Mouse (Mus musculus) right cerebral cortex, postnatal 10 days (tissue): ENCODE data around the gene Foxj2.
A peak's percentile ranks its signal among the peaks of the same experiment; 100 is the strongest.

Experiments used
- DNase-seq, 2 experiments: peaks; one replicate each; pipeline ENCODE4 v3.0.0; 2021; ENCODE audit warnings: low spot score in 2 of 2

Foxj2 gene

DNA sequence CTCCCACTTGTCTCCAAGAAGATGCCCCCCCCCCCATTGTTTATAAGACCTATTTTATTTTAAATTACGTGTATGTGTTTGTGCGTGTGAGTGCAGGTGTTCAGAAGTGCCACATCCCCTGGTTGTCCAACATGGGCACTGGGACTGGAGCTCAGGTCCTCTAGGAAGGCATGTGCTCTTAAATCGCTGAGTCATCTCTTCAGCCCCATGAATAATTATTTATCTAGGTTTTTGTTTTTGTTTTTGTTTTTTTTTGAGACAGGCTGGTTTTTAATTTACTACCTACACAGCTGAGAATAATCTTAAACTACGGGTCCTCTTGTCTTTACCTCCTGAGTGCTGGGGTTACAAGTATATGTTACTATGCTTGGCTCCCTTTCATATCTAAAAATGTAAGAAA is 6.1 kb upstream of the Foxj2 start:
- no peak for DNase-seq

DNA sequence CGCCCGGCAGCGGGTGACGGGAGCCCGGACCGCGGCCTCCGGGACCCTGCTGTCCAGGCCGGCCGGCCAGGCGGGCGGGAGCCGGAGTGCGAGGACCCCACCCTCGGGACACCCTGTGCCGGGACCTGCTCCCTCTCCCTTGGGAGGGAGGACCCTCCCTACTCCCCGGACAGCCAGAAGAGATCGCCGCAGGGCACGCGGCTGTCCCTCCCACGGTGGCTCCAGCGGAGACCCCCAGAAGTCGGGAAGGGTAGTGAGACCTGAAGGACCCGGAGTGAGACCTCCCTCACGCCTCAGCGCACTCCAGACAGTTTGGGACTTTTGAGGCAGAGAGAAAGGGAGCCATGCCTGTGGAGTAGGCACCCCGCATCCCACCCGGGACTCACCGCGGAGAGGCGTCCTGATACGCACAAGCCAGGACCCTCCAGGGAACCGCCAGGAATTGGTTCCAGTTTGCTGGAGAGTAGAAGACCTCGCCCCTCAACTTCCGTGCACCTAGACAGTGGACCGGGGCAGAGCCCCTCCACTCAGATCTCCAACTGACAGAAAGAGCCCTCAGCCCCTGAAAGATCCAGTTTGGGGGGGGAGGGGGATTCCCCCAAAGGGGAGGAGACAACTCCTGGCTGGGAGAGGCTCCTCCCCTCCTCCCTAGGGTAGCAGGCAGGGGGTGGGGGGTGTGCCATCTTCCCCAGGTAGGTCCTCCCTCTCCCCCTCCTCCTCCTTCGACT is 521 bp downstream of the Foxj2 start:
- peak; percentile 44 to 52 for DNase-seq

DNA sequence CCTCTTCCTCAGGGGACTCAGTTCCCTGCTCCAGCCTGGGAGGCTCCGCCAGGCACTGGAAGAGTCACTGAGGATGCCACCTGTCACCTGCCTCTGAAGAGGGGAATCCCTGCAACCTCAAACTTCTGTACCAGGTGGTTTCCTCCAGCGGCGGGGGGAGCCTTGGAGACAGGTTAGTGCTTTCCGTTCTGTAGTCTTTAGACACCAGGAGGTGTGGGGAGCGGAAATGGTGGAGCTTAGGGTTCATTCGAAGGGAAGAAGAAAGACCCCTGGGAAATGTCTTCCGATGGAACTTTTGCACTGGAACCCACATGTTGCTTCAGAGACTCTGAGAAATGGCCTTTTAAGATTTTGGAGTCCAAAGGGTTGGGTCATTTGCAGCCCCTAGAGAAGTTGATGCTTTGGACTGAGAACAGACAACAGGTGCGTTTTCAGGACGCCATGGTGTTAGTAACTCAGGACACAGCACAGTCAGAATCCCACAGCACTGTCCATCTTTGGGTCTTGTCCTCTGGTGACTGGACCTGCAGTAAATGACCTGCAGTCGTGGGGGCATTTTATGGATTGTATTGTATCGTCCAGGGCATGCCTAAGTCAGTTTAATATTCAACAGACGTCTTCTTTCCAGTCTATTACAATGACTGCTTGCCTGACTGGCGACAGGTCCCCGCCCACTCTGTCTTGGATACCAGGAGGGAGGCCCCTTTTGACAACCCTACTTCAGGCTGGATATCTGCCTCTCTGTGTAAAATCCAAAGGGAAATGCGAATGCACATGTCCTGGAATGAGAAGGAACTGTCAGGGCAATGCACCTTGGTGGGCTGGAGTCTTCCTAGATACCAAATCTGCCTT is 1.3 kb downstream of the Foxj2 start:
- DNase-seq = no peak

DNA sequence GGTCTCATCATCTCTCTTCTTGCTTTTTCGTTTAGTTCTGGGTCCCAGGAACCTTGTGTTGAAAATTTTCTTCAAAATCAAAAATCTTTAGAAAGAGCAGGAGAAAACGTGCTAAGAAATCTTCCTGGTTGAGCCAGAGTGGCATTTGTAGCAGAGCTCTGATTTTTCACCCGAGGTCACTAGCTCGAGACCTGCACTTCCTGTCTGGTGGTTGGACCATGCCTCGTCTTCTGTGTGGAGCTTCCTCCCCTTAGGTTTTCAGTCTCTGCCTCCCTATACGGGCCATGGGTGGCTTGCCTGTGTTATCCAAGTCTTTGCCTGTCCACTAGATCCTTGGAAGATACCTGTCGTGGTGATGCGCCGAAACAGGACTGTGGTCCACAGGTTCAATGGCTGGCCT is 2.1 kb downstream of the Foxj2 start:
- no peak for DNase-seq

DNA sequence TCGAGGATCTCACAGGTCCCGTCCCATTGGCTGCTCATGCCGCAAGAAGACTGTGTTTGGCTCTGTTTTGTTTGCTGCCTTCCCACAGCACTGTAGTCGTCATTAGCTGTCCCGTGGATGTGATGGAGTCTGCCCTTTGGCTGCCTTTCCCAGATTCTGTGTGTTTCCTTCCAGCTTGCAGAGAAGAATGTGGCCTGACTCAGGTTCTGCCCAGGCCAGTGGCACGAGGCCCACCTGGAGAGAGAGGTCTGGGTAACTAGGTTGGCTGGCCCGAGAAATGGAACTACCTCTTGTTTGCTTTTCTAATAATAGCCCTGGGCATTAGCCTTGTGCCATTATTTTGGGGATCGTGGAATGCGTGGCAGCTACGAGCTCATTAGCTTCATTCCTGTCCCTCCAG is 4.4 kb downstream of the Foxj2 start:
- DNase-seq = no peak

DNA sequence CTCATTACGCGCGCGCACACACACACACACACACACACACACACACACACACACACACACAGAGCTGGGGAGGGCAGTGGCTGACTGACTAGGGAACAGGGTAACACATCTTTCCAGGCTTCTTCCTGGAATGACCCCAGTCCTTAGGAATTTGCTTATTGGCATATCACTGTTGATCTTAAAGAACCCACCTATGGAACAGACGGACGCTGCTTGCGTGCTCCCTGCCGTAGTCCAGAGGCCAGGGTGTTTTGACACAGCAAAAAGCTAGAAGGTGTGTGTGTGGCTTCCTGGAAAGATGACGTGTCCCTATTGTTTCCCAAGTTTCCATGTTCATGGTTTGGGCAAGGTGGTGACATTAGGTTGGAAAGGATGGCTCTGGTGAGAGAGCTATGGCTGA is 5.5 kb downstream of the Foxj2 start:
- no peak for DNase-seq

DNA sequence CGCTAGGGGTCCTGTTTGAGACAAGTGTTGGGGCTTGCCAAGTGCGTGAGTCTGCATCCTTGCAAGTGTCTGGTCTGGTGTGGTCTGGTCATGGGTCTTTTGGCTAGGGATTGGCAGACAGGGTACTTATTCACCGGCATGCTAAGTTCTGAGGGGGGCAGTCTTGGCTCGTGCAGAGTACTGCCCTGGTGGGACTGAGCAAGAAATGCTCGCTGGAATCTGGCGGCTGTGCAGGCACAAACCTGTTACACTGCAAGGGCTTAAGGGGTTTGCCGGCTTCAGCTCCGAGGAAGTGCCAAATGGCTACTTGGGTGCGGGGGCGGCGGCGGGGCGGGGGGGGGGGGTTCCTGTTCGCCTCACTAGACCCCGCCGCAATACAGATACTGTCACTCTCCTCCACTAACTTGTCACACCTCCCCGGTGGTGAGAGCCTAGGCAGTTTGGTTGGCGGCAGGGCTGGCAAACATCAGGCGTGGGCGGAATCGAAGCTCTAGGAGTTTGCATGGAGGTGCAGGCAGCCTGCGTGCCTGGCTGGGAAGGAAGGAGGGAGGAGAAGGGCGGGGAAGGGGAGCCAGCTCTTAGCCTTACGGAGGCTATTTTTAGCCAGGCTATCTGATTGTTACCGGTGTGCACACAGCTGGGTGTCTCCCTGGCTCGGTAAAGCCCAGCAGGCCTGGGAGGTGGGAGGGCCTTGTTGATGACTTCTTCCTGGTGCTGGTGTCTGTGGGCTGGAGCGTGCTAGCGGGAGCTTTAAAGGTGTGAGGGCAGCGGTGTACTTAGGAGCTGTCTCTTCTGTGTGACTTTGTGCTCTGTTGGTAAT is 6.4 kb downstream of the Foxj2 start:
- DNase-seq = peak; percentile 88 to 91

DNA sequence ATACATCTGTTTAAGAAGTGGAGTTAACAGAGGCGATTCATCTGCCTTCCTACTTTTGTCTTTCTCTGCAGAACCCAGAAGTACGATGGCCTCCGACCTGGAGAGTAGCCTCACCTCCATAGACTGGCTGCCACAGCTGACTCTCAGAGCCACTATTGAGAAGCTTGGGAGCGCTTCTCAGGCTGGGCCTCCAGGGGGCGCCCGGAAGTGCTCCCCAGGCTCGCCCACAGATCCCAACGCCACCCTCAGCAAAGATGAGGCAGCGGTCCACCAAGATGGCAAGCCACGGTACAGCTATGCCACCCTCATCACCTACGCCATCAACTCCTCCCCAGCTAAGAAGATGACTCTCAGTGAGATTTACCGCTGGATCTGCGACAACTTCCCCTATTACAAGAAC is 8.4 kb downstream of the Foxj2 start:
- no peak for DNase-seq

DNA sequence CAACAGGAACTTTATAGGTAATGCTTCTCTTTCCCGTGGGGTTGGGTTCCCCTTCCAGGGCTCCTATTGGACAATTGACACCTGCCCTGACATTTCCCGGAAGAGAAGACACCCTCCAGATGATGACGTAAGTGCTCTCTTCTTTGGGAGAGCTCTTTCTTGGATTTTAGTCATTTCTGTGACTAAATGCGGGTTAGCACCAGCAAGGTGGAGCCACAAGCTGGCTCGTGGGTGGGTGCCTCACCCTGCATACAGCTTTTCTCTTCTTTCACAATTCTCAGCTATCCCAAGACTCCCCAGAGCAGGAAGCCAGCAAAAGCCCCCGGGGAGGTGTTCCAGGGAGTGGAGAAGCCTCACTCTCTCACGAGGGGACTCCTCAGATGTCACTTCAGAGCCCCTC is 13.2 kb downstream of the Foxj2 start:
- no peak for DNase-seq

DNA sequence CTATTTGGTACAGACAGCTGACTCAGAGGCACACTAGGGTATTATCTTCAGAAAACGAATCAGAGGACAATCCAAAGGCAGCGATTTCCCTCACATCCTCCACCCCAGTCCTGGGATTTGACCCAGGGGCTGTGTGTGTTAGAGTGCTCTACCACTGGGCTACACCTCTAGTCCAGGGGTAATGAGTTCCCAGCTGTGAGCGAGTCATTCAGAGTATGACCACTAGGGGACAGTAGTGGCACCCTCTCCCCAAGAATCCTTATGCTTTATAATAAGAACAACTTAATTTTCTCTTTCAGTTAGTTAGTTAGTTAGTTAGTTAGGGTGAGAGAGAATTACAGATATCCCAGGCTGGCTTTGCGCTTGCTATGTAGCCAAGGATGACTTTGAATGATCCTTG is 14.7 kb downstream of the Foxj2 start:
- no peak for DNase-seq

DNA sequence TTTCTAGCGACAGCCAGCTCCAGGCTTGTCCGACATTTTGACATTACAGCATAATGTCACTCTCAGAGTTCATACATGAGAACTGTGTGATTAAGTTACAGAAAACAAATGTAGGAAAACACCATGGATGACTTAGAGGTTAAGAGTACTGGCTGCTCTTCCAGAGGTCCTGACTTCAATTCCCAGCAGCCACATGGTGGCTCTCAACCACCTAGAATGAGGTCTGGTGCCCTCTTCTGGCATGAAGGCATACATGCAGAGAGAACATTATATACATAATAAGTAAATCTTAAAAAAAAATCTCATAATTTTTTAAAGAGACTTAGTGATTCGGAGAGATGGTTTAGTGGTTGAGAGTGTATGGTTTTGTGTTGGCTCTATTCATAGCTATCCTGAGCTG is 17.3 kb downstream of the Foxj2 start:
- DNase-seq = no peak

DNA sequence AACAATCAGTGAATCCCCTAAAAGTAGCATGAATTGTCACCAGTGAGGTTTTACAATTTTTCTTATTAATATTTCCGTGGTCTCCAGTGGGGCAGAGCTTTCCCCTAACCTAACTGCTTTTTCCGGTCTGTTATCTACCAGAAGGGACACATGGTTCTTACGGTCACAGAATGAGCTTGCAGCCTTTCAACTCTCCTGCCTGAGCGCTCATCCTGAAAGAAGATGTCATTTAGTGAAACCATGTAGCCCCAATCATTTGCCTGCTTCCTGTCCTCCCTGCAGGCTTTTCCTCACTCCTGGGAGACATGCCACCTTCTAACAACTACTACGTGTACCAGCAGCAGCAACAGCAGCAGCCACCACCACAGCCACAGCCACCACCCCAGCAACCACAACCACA is 17.8 kb downstream of the Foxj2 start:
- DNase-seq = no peak

DNA sequence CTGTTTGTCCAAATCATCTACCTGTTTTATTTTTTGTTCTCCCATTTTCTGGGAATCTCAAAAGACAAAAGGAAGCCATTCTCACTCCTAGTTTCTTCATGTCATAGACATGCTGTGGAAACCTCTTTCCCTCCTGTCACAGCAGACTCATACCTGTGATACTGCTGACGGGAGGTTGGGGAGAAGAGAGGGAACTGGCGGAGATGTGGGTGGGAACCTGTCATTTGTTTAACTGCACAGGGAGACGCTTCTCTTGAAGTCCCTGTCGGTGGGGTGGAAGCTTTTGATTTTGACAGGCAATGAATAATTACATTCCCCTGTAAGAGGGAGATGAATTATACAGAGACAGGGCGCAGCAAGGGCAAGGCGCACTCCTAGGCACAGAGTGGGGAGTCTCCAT is 24.0 kb downstream of the Foxj2 start:
- no peak for DNase-seq

DNA sequence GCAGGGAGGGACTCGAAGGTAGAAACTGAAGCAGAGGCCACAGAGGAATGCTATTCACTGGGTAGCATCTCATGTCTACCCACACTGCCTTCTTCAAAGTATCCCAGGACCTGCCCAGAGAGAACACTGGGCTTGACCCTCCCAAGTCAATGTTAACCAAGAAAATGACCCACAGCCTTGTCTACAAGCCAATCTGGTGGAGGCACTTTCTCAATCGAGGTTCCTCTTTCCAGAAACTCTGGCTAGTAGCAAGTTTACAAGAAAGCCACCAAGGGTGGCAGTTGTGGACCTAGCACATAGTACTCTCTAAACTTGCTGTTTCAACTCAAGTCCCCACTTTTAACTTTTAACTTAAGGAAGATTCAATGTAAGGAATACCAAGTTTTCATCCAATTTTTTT is 33.0 kb downstream of the Foxj2 start:
- DNase-seq = no peak

DNA sequence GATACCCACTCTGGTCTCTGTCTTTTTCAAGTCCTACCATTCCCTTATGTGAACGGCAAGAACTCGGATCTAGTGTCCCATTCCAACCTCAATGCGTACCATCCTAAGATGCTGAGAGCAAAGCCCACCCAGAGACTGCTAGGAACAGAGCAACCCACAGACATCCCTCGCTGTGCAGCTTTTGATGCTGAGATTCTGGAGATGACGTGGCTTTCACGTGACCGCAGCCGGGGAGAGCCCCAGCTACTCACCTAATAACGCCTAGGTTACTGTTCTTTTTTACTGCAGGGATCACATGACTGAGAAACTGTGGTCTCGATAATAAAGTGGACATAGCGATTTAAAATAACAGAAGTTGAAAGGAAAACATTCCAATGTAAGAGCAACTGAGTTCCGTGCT is 34.8 kb downstream of the Foxj2 start:
- no peak for DNase-seq

DNA sequence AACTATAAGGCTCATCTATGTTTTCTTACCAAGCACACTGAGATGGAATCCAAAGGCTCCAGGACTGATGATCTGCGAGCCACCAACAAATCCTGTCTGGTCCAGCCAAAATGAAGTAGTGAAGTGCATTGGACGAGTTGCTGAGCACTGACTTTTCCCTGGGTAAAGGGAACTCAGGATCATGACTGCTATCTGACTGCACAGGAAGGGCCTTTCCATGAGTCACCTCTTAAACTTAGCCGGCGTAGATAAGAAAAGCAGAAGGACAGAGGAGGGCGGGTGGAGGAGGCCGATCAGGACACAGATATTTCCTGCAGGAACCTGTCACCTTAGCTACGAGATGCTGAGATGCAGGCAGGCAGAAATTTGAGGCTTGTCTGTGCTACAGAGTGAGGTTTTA is 36.2 kb downstream of the Foxj2 start, which contains the start of gene C3ar1:
C3ar1 (minus strand) TSS at position 207 of the 400 bp plus-strand sequence.
- DNase-seq = no peak

DNA sequence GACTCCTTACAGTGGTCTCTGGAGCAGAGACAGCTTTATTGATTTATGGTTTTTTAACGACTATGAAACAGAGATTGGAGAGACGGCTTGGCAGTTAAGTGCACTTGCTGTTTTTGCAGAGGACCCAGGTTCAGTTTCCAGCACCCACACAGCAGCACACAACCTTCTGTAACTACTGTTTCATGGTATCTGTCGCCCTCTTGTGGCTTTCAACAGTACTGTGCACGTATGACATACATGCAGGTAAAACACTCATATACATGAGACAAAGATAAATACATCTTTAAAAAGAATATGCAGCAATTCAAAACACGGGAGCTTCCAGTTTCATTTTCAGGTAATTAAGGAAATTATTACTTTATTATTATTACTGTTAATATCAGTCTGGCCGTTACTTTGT is 42.7 kb downstream of the Foxj2 start:
- no peak for DNase-seq

DNA sequence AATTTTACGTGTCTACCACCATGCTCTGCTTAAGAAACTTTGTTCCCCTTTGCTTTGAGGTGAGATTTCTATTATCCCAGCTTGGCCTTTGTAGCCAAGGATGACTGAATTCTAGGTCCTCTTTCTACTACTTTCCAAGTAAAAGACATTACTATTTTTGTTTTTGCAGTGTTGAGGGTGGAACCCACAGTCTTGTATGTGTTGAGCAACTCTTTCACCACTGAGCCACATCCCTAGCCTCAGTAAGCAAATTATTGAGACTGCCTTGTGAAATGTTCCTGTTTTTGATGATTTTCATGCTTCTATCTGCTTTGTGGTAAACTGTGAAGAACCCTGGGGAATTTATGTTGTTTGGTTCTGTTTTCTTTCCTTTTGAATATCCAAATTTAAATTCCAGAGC is 43.2 kb downstream of the Foxj2 start:
- DNase-seq = no peak

DNA sequence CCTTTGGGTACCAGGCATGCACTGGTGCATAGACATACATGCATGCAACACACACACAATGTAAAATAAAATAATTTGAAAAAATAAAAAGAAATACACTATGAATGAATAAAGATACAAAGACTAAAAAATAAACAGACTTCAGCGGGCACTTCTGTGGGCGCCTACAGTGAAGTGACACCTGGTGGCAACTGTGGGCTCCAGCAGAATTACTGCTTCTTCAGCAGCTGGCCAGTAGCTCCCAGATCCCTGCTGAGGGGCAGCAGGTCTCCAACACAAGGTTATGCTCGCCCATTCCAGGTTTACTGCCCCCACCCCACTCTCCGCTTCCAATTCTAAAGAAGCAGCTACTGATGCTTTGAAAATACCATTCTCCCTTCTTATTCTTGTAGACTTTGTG is 48.2 kb downstream of the Foxj2 start:
- peak in 1 of 2 experiments; percentile 35 for DNase-seq

DNA sequence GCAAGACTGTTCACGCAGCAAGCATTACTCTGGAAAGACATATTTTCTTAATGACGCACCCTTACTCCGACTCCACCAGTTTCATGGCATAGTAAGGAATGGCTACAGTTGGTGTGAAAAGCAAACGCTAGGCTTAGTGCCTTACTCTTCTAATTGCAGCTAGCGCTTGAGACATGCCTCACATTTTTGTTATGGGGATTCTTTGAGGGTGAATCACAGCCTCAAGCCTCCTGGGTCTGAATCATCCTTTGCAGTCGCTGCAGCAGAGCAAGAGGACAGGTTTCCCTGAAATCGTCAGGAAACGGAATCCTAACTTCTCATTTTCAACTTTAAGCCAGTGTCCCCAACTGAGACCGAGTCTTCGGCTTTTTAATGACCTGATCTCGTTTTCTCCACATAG is 50.1 kb downstream of the Foxj2 start:
- no peak for DNase-seq

DNA sequence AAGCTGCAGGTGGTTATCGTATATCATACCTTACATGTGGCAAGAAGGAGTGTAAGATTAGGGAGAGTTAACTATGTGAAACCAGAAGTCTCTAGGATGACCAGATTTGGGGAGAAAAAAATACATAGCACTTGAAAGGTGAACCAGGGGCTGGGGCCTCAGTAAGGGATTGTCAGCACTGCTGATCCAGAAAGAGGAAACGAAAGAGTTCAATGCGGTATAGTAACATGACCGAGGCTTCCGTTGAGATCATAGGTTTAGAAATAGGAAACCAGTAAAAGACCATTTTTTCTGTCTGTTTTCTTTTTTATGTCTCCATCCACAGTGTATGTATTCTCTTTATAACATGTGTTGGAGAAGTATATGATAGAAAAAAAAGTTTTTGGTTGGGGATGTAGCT is 53.1 kb downstream of the Foxj2 start:
- no peak for DNase-seq
